Mouse (Mus musculus) naive thymus-derived CD4-positive, alpha-beta T cell, adult 2 months (primary cell): ENCODE results near the gene Rpl36.

Source experiments
- DNase-seq: peaks from one replicate; pipeline ENCODE4 v3.0.0-alpha.2; 2011; ENCODE audit warnings: low read depth

Gene Rpl36

DNA sequence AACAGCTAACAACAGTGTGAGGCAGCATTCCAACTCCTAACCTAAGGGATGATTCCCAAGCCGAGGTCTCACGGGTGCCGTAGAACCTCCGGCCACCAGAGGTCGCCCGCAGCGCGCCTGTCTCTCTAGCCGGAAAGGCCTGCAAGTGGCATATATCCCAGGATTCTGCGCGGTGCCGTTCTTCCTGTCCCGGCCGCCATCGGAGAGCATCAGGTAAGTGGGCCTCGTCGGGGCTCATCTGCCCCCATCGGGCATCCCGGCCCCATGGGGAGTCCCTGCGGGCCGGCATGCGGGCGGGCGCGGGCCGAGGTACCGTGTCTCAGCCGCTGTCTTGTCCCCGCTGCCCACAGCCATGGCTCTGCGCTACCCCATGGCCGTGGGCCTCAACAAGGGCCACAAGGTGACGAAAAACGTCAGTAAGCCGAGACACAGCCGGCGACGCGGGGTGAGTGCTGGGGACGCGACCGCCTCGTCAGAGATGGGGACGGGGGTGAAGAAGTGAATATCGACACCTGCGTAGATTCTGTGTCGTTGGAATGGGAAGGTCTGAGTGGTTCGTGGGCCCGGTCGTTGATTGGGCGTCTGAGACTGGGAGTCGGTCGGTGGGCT lies at the start of gene Rpl36:
Gene Rpl36 (plus strand): TSS at position 181 of the 609 bp plus-strand sequence.
- DNase-seq: peak; percentile 94

GRCm38 (mm10) chr17:56566293-56566692 lies 46.9 kb upstream of the Rpl36 start:
- DNase-seq: no peak

GRCm38 (mm10) chr17:56566918-56567317 lies 46.3 kb upstream of the Rpl36 start:
- DNase-seq: no peak

- DNase-seq: no peak
Observed at GRCm38 (mm10) chr17:56567370-56567769, 45.8 kb upstream of the Rpl36 start.

- no peak for DNase-seq
Observed at GRCm38 (mm10) chr17:56570287-56570686, 42.9 kb upstream of the Rpl36 start.

DNA sequence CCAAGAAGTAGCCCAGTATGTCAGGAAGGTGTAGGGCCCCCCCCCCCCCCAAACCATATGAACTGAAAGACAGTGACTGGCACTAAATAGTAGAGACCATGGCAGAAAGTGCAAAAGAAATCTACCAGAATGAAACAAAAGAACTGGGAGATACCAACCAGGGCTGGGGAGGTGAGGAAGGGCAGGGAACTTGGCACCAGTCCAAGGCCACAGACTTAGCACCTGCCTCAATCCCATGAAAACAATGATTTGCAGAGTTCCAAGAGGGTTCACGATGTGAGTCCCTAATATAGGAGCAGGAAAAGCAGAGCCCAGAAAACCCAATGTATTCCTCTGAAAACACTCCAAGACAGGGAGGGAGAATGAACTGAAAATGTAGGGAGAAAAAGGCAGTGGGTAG lies 41.1 kb upstream of the Rpl36 start:
- DNase-seq: no peak

GRCm38 (mm10) chr17:56572939-56573338 lies 40.3 kb upstream of the Rpl36 start:
- no peak for DNase-seq

GRCm38 (mm10) chr17:56583071-56583470 lies 30.1 kb upstream of the Rpl36 start:
- no peak for DNase-seq

DNA sequence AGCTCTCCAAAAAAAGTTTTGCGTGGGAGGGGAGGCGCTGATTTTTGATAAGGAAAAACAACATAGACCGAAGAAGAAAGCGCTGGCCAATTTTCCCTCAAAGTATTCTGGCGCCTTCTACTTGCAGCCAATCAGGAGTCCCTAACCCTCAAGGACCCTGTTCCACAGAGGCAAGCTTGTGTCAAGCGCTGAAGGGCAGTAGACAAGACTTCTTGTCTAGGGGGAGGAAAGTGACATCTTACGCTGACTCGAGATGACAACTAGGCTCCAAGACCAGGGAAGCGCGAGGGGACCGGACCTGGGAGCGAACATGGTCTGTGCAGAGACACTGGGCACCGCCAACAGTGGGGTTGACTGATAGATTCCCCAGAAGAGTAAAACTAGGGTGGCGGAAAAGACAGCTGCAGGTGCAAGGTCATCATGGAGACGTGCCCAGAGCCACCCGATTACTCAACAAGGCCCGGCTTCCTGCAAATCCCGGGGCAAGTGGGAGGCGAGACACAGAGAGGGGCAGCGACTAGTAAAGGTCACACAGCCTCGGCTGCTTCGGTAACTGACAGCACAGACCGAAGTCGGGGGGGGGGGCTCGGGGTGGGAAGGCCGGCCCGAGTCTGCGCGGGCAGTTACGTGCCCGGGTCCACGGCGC lies 29.5 kb upstream of the Rpl36 start:
- no peak for DNase-seq

DNA sequence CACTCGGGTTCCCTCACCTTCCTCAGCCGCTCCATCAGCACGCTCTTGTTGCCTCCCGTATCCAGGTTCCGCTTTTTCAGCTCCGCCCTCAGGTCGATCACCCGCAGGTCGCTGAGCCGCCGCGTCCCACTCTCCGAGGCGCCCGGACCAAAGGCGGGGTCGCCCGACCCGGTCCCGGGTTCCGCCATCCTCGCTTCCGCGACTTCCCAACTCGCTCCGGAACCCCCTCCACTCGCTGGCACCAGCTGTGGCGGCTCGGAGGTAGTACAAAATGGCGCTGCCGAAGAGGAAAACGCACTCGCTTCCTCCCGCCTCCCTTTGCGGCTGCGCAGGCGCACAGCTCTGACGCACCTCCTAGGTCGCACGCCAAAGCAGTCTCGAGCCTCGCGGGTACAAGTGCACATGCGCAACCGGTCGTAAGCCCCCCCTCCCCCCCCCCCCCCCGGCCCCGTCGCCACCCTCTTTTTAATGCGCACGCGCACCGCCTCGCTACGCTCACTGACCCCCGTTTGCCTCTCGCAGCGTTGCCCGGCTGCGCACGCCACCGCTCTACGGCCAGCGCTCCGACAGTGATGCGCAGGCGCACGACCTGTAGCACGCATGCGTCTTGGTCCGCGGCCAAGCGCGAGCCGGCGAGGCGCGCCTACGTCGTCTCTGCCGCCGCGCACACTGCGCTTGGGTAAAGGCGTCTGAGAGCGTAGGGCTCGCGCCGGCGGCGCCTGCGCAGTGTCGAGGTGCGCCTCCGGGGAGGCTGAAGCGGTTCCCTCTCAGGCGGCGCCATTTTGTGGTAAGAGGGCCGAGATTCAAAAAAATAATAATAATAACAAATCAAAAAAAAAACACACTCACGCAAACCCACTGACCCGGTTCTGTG lies 28.7 kb upstream of the Rpl36 start, which contains the start of the genes Safb2 and Safb:
Gene Safb2 (minus strand): TSS at position 329 of the 874 bp plus-strand sequence.
Gene Safb (plus strand): TSS at position 569 of the 874 bp plus-strand sequence.
- DNase-seq: peak; percentile 100

DNA sequence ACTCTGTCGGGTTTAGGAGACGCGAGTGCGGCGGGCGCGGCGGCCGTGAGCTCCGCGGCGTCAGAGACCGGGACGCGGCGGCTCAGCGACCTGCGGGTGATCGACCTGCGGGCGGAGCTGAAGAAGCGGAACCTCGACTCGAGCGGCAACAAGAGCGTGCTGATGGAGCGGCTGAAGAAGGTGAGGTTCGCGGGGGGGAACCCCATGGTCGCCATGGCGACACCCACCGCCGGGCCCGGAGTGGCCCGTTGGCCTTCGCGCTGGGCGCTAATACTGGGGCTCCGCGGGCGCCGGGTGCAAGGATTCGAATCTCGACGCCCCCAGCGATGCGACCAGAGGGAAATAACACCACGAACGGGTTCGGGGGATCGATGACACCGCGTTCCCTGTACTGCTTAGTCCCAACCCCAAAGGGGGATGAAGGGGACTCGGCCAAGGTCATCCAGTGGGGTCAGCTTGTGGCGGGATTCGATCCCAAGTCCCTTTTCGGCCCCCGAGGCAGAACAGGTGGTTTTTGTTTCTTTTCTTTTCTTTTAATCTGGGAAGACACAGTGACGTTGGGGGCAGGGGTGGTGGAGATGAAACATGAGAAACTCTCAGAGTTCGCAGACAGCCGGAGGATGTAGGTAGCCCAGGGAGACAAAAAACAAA lies 27.9 kb upstream of the Rpl36 start:
- DNase-seq: peak; percentile 74

DNA sequence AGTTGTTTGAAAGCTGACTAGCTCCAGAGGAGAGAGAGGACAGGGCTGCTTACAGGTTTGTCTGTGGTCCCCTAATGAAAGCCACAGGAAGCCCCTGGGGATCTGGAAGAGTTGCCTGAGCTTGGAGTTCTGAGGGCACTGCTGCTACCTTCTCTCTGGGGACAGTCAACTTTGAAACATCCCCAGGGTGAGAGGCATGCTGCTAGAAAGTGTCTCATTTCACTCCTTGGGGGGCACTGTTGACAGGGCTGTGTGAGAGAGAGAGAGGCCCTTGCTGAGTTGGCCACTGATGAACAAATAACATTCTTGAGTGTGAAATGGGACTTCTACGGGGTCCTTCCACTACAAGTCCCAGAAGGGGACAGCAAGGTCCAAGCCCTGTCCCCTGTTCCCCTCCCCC lies 25.4 kb upstream of the Rpl36 start:
- DNase-seq: no peak

GRCm38 (mm10) chr17:56588921-56589320 lies 24.3 kb upstream of the Rpl36 start:
- DNase-seq: no peak

DNA sequence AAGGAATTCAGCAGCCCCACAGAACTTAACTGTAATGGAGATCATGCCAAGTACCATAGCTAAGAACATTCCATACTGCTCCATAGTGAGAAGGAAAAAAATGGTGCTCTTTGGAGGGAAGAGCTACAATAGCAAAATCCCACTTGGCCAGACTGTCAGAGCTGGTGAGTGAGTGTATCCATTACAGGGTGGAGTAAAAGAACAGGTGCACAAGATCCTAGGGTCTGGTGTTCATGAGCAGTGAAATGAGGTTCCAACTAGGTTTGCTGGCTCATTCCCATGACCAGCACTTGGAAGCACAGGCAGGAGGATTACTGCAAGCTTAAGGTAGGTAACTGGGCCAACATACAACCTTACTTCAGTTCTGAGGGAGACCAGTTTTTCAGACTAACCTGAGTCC lies 20.7 kb upstream of the Rpl36 start:
- no peak for DNase-seq

GRCm38 (mm10) chr17:56593527-56594271 lies 19.5 kb upstream of the Rpl36 start:
- no peak for DNase-seq

GRCm38 (mm10) chr17:56603186-56604069 lies 9.8 kb upstream of the Rpl36 start:
- no peak for DNase-seq

- DNase-seq: no peak
Observed at GRCm38 (mm10) chr17:56604070-56604380, 9.2 kb upstream of the Rpl36 start.

DNA sequence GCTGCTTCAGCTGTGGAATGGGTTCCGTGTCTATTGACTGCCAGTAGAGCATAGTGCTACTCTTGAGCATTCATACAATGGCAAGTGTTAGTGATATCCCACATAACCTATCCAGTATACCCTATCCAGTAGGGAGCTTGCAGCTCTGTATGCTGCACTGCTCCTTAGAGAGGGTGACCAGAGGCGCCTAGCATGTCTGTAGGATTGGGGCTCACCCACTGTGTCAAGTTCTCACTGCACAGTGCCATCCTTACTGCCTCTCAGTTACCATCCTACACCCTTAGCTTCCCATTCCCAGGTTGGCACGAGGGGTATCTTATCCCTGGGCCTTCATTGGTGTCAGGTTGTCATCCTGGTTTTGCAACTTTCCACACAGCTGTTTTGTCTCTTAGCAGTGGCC lies 8.8 kb upstream of the Rpl36 start:
- DNase-seq: no peak

GRCm38 (mm10) chr17:56605431-56605830 lies 7.8 kb upstream of the Rpl36 start:
- DNase-seq: no peak

- no peak for DNase-seq
Observed at GRCm38 (mm10) chr17:56607521-56608062, 5.6 kb upstream of the Rpl36 start.
